Mouse (Mus musculus) 416B (cell line): ENCODE data around the gene Usp44.

Experiments used
- DNase-seq: peaks from one replicate; pipeline ENCODE4 v3.0.0; 2011; ENCODE audit warnings: low read depth

The Usp44 gene

DNA sequence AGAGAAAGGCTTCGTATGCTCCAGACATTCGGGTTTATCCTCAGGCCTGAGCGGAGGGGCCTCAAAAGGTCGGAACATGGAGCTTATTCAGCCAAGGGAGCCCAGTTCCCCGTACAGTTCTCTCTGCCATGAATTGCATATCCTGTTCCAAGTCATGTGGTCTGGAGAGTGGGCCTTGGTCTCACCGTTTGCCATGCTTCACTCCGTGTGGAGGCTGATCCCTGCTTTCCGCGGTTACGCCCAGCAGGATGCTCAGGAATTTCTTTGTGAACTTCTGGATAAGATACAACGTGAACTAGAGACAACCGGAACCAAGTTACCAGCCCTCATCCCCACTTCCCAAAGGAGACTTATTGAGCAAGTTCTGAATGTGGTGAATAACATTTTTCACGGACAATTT is 15.4 kb downstream of the Usp44 start:
- no peak for DNase-seq

DNA sequence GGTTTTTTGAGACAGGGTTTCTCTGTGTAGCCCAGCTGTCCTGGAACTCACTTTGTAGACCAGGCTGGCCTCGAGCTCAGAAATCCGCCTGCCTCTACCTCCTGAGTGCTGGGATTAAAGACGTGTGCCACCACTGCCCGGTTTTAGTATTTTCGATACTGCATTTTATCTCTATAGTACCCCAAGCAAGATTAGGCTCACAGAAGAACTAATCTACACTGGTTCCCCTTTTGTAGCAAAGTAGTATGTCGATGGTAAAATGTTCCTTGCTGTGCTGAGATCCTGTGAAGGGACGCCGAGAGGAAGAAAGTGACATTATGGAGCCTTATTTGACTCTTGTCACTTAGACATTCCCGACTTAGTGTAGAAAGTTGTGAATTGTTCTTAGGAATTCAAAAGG is 23.8 kb downstream of the Usp44 start:
- DNase-seq: no peak

DNA sequence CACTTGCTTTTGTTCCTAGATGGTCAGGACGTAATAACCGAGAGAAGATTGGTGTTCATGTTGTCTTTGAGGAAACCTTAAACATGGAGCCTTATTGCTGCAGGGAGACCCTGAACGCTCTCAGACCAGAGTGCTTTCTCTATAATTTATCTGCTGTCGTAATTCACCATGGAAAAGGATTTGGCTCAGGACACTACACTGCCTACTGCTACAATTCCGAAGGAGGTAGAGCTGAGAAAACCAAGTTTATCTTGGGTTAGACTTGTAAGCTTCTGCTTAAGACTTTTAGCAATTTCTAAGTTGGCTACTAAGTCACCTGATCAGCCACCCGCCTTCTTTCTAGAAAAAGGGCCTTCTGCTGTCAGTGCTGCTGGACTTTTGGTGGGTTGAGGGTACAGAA is 24.7 kb downstream of the Usp44 start:
- no peak for DNase-seq

GRCm38 (mm10) chr10:93868401-93868800 is 37.0 kb downstream of the Usp44 start:
- no peak for DNase-seq

- peak; percentile 26 for DNase-seq
These were observed 37.5 kb downstream of the Usp44 start for GRCm38 (mm10) chr10:93868886-93869285.

GRCm38 (mm10) chr10:93876772-93877171 is 45.4 kb downstream of the Usp44 start:
- DNase-seq: no peak

- no peak for DNase-seq
These were observed 47.4 kb downstream of the Usp44 start for GRCm38 (mm10) chr10:93878732-93879131.

- DNase-seq: peak; percentile 53
These were observed 50.6 kb downstream of the Usp44 start for GRCm38 (mm10) chr10:93881918-93882317.

GRCm38 (mm10) chr10:93882738-93883364 is 51.5 kb downstream of the Usp44 start:
- peak; percentile 59 for DNase-seq

DNA sequence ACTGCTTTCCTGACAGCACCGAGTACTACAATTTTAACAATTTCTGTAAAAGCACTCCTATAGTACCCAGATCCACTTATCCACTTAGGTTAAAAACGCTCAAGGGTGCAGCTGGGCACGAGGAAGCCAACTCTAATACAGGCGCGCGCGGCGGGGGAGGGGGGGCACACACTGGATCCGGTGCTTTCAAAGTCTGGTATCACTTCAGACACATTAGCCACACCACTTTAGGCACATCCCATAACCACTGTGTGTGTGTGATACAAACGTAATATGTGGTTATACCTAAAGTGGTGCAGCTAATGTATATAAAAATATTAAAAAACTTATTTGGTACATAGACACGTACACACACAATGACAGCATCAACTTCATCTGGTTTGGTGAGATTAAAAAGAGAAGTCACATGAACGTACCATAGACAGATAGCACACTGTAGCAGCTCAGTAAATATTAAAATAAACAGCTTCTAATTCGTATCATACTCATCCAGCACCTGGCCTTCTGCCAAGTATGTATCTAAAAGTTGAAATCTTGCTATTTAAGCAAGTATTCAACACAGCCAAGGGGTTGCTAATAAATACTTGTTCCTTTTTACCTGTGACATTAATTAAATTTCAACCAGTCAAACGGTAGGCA is 54.6 kb downstream of the Usp44 start:
- DNase-seq: no peak

- DNase-seq: no peak
These were observed 57.2 kb downstream of the Usp44 start for GRCm38 (mm10) chr10:93888590-93888934.

DNA sequence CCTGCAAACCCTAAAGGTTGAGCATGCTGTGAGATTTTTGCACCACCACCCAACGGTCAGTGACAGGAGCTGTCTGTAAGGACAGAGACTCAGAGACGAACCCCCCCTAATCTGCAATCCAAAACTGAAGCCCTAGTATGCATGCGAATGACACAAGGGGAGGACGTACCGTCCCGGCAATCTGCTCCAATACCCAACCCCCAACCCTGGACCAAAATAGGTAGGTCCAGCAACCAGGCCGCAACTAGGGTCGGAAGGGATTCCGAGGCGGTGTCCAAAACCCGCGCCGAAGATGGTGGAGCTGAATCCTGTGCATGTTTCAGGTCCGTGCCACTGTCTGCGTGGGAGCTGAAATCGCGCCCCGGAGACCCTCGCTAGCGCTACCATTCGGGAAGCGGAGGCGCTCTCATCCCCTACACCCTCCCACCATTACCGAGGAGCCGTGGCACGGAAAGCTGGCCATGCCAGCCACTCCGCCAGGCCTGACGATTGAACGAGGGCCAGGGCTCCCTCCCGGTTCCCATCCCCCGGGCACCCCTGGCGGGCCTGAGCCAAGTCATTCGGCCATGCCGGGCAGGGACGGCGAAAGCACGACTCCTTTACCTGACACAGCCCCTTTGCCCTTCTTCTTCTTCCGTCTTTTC is 57.7 kb downstream of the Usp44 start:
- peak; percentile 51 for DNase-seq

DNA sequence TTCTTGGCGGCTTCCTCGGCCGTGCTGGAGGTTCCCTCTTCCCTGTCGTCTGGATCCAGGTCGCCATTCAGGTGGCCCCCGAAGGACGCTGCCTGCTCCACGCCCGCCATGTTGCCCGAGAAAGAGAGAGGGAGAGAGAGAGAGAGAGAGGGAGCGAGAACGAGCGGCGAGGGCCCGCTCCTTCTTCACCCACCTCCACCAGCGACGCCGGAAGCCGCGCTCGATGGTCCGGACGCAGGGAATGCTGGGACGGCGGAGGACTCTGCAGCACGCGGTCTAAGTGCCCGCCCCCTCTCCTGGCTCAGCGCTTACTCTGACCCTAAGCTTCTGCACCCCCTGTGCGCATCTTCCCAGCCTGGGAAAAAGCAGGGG is 58.2 kb downstream of the Usp44 start:
- DNase-seq: peak; percentile 88

GRCm38 (mm10) chr10:93889976-93890375 is 58.6 kb downstream of the Usp44 start:
- no peak for DNase-seq

DNA sequence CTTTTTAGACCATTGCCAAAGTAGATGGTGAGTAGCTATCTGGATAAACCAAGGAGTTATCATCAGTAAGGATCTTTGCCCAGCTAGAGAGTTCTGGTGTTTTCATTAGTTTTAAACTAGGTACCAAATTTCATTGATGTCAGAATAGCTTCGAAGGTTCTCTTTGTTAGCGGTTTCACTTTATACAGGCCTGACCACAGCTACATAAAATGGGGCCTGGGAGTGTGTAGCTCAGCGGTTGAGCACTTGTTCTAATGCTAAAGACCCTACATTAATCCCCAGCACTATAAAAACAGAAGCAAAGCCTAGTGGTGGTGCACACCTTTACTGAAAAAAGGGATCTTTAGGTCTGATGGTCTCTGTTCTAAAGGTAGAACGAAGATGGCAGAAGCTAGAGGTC is 59.2 kb downstream of the Usp44 start:
- no peak for DNase-seq

DNA sequence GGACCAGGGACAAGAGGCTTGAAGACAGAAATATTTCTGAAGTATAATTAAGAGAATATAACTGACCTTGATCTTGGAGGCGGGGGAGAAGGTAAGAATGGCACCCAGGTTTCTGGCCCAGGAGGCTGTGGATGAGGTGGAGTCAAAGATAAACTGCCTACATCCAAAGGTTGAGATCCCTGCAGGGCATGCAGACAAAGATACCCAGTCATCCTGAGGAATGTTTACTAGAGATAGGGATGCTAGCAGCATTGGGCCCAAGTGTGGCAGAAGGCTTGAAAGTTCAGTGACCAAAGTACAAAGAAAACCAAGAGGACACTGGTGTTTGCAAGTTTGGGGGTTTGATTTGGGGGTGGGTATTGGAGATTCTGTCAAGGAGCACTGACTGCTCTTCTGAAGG is 59.7 kb downstream of the Usp44 start:
- DNase-seq: no peak

DNA sequence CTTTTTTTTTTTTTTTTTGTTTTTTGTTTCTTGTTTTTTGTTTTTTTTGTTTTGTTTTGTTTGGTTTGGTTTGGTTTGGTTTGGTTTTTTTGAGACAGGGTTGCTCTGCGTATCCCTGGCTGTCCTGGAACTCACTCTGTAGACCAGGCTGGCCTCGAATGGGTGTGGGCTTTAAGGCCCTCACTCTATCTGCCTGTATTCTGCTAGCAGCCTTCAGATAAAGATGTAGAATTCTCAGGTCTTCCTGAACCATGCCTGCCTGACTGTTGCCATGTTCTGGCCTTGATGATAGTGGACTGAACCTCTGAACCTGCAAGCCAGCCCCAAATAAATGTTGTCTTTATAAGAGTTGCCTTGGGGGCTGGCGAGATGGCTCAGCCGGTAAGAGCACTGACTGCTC is 61.2 kb downstream of the Usp44 start:
- no peak for DNase-seq

GRCm38 (mm10) chr10:93897043-93897646 is 65.8 kb downstream of the Usp44 start, which contains the start of gene Metap2:
Gene Metap2 (minus strand): TSS chr10:93897093.
- DNase-seq: no peak

DNA sequence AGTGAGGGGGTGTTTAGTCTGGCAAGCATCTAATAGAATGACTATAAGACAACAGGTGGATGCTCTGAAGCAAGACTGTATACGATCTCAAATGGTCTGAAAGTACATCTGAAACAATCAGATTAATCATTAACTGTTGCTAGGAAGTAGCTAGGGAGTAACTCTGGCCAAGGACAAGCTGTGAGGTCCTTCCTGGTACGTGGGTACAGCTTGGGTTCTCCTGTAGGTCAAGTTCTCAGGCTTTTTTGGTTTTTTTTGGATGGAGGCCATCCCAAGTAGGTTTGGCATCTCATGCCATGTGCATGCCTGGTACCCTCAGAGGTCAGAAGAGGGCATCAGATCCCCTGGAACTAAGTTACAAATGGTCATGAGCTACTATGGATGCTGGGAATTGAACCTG is 67.9 kb downstream of the Usp44 start:
- no peak for DNase-seq

DNA sequence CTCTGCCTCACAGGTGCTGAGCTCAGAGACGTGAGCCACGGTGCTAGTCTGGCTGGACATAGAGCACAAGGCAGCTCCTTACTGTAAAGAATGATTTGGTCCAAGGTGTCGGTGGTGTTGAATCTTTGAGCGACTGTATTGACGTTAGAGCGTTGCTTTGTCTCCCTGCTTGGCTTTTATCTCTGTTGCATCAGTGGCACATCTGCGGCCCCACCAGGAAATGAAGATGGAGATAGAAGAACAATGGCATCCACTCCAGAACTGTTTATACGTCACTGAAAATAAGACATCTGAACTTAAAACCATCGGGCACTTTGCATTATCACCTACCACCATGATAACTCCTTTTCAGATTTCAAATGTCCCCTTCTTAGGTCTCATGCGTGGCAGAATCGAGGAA is 68.6 kb downstream of the Usp44 start:
- no peak for DNase-seq

GRCm38 (mm10) chr10:93907376-93907775 is 76.0 kb downstream of the Usp44 start:
- no peak for DNase-seq
